Mouse (Mus musculus) kidney, adult 2 months (tissue): Measurements from ENCODE around the gene Eef1a2. TPM values are rescaled to one million over a fixed set of nuclear protein-coding genes. Genes with fewer than 3 reads are reported as not detected.

Experiments
- DNase-seq: peaks from one replicate; pipeline ENCODE4 v3.0.0; 2021
- H3K27ac ChIP-seq: fragments of 200-500 bp; 2 replicates; pipeline ENCODE4 v1.5.1; 2012; ENCODE audit warnings: low read depth, low read length, control low read depth, inconsistent platforms; ENCODE audit not compliant: insufficient read depth
- H3K27me3 ChIP-seq: fragments of 200-500 bp; replicated peaks from 2 replicates; pipeline ENCODE4 v1.6.1; 2012; ENCODE audit warnings: mild to moderate bottlenecking, moderate library complexity, low read length, inconsistent platforms; ENCODE audit not compliant: control insufficient read depth, insufficient read depth
- H3K36me3 ChIP-seq: fragments of 200-500 bp; 2 replicates; pipeline ENCODE4 v1.6.1; 2012; ENCODE audit warnings: mild to moderate bottlenecking, moderate library complexity, low read length, inconsistent platforms; ENCODE audit not compliant: control insufficient read depth, insufficient read depth
- H3K4me1 ChIP-seq: fragments of 200-500 bp; 2 replicates; pipeline ENCODE4 v1.6.1; 2011; ENCODE audit warnings: low read length; ENCODE audit not compliant: control insufficient read depth, insufficient read depth
- H3K4me3 ChIP-seq: fragments of 200-500 bp; 2 replicates; pipeline ENCODE4 v1.5.1; 2011; ENCODE audit warnings: mild to moderate bottlenecking, low read depth, low read length, control low read depth; ENCODE audit not compliant: insufficient read depth
- CTCF ChIP-seq: fragments of 200-500 bp; conservative IDR thresholded peaks from 2 replicates; pipeline ENCODE4 v1.5.1; 2011; ENCODE audit warnings: low read depth, mild to moderate bottlenecking, control low read depth, low read length, moderate library complexity, mixed read lengths; ENCODE audit not compliant: insufficient read depth, insufficient read length
- POLR2A ChIP-seq: fragments of 200-500 bp; IDR thresholded peaks from one replicate; pipeline ENCODE4 v1.6.1; 2011; ENCODE audit warnings: low read depth, low read length, control low read depth
- WGBS: fragments of 180-500 bp; shearing (Covaris S2); methylation state at CpG from one replicate; pipeline ENCODE4 v1.1.7; 2018; 5-methylcytosine and 5-hydroxymethylcytosine counted together
- polyA plus RNA-seq: library from polyadenylated mRNA; depleted of rRNA; stranded (reverse); fragments of >200 nt; gene quantifications from 2 replicates; pipeline ENCODE4 v1.2.3, GENCODE M21; 2012

Eef1a2 gene
- polyA plus RNA-seq, 1 experiment = 18.7 TPM

GRCm38 (mm10) chr2:181180898-181181297, 24.1 kb upstream of the Eef1a2 start:
- Histone ChIP-seq H3K27ac (no peak overlapping the region), H3K4me1 (no peaks in the 10 kb centered on the region), H3K36me3 (no peaks in the 10 kb centered on the region), H3K4me3 (no peak overlapping the region), H3K27me3 (no peaks in the 10 kb centered on the region)
- TF ChIP-seq POLR2A (no peak), CTCF (no peak)
- 61% methylated on average over 6 of the region's 6 CpGs for WGBS
- DNase-seq = no peak

DNA sequence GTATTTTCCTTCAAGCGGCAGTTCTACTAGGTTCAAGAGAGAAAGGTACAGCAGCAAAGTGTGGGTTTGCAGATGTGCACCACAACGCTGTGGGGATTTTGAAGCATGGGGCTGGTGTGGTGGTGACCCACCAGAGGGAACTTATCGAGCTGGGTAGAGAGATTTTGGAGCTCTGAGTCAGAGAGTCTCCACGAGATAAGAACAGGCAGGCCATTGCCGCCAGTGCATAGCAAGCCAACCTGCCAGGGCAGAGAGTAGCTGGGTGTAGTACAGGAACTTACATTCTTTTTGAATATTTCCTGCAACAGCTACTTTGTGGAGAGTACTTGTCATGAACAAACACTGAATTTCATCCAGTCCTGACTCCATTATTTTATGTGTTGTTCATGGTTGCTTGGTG, 21.7 kb upstream of the Eef1a2 start:
- WGBS = 84% methylated on average over 5 of the region's 5 CpGs
- H3K27me3 ChIP-seq = no peaks in the 10 kb centered on the region
- no peak overlapping the region for H3K4me3 ChIP-seq
- no peak overlapping the region for H3K27ac ChIP-seq
- no peaks in the 10 kb centered on the region for H3K36me3 ChIP-seq
- H3K4me1 ChIP-seq = no peaks in the 10 kb centered on the region
- no peak for DNase-seq
- TF ChIP-seq CTCF (no peak), POLR2A (no peak)

- no peaks in the 10 kb centered on the region for H3K4me1 ChIP-seq
- H3K36me3 ChIP-seq = no peaks in the 10 kb centered on the region
- WGBS = 75% methylated on average over 3 of the region's 3 CpGs
- no peak overlapping the region for H3K27ac ChIP-seq
- no peak for DNase-seq
- no peak overlapping the region for H3K4me3 ChIP-seq
- TF ChIP-seq CTCF = no peak
- no peaks in the 10 kb centered on the region for H3K27me3 ChIP-seq
Observed at GRCm38 (mm10) chr2:181178015-181178414, 21.2 kb upstream of the Eef1a2 start.

DNA sequence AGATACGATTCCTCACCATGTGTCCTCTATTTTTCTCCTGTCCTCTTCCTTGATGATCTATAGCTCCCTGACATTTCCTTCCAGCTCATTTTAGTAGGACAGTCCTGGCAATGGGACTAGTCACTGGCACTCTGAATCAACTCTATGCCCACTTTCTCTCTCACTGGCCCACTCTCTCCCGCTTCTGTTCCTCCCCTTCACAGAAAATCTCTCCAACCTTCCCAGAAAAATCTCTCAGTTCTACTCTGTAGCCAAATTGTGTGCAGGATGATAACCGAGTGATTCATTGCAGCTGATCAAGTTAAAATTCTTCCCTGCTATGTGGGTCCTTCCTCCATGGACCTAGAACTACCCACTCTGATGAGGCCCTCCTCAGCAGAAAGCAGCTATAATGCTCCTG, 17.8 kb upstream of the Eef1a2 start:
- Histone ChIP-seq H3K4me3 (no peak overlapping the region), H3K4me1 (no peaks in the 10 kb centered on the region), H3K27me3 (no peaks in the 10 kb centered on the region), H3K36me3 (no peaks in the 10 kb centered on the region), H3K27ac (no peak overlapping the region)
- DNase-seq = no peak
- 89% methylated on average over 3 of the region's 3 CpGs for WGBS
- no peak for TF ChIP-seq CTCF
- no peak for TF ChIP-seq POLR2A

GRCm38 (mm10) chr2:181166469-181166868, 9.7 kb upstream of the Eef1a2 start:
- H3K4me1 ChIP-seq = no peaks in the 10 kb centered on the region
- DNase-seq = no peak
- no peaks in the 10 kb centered on the region for H3K36me3 ChIP-seq
- 81% methylated on average over 5 of the region's 5 CpGs for WGBS
- no peaks in the 10 kb centered on the region; the same call in 1 of the 2 replicates for H3K27me3 ChIP-seq
- H3K4me3 ChIP-seq = no peak overlapping the region
- H3K27ac ChIP-seq = no peak overlapping the region
- no peak for TF ChIP-seq POLR2A

DNA sequence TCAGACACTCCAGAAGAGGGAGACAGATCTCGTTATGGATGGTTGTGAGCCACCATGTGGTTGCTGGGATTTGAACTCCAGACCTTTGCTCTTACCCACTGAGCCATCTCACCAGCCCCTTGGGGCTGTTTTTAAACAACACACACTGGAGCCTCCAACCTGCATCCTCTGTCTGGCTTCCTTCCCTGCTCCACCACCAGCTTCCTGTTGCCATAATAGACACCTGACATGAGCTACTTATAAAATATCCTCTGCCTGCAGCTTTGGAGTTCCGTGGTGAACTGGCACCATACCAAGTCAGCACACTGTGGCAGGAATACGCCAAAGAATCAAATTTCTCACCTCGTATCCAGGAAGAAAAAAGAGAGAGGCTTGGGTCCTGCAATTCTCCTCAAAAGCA, 4.0 kb upstream of the Eef1a2 start:
- no peaks in the 10 kb centered on the region for H3K27me3 ChIP-seq
- no peak overlapping the region for H3K27ac ChIP-seq
- no peak for TF ChIP-seq CTCF
- TF ChIP-seq POLR2A = no peak
- H3K36me3 ChIP-seq = no peaks in the 10 kb centered on the region
- whole genome bisulfite sequencing = 34% methylated on average over 4 of the region's 4 CpGs
- DNase-seq = no peak
- no peaks in the 10 kb centered on the region for H3K4me1 ChIP-seq
- H3K4me3 ChIP-seq = no peak overlapping the region

DNA sequence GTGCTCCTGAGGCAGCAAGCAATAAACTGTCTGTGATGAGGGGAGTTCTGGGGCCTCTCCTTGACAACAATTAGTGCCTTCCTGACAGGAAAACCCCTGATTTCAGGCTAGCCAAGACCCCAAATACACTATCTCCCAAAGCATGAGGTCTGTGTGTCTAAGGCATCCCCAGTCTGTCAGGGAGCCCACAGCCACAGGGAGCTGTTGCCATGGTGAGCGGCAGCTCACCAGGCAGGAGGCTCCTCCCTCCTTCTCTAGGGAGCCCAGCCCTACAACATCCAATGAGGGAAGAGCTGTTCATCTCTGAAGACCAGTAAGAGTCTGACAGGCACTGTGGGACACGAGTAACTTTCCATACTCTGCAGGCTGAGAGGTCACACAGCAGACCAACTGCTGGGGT, 3.0 kb upstream of the Eef1a2 start:
- TF ChIP-seq POLR2A (no peak), CTCF (no peak)
- WGBS = 4% methylated on average over 2 of the region's 2 CpGs
- DNase-seq = no peak
- H3K36me3 ChIP-seq = no peaks in the 10 kb centered on the region
- H3K27me3 ChIP-seq = no peaks in the 10 kb centered on the region
- H3K27ac ChIP-seq = no peak overlapping the region
- H3K4me3 ChIP-seq = no peak overlapping the region
- no peaks in the 10 kb centered on the region for H3K4me1 ChIP-seq

DNA sequence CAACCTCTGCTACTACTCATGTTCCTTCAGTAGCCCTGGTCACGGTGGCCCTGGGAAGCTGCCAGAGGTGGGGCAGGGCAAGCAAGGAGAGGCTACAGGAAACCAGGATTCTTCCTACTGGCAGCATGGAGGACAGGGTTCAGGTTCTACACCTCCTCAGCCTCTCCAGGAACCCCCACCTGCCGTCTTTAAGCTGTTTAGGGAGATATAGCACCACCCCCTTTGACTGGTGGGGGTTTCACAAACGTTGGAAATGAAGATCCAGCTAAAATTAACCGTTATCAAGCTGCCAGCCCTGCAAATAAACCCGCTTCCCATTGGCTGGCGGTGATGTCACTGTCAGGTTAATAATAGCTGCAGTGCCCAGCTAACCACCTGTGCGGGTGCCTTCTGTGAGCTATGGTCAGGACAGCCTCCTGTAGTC, 2.3 kb upstream of the Eef1a2 start:
- Histone ChIP-seq H3K36me3 (no peaks in the 10 kb centered on the region), H3K27ac (no peak overlapping the region), H3K4me3 (no peak overlapping the region), H3K27me3 (no peaks in the 10 kb centered on the region), H3K4me1 (no peaks in the 10 kb centered on the region)
- TF ChIP-seq POLR2A (no peak), CTCF (no peak)
- WGBS = 47% methylated on average over 7 of the region's 7 CpGs
- no peak for DNase-seq
